Mouse (Mus musculus): Measurements from ENCODE around the gene Lrfn2. TPM values are rescaled to one million over a fixed set of nuclear protein-coding genes. Genes with fewer than 3 reads are reported as not detected.

The Lrfn2 gene
- polyA plus RNA-seq, 1 experiment = not detected

DNA sequence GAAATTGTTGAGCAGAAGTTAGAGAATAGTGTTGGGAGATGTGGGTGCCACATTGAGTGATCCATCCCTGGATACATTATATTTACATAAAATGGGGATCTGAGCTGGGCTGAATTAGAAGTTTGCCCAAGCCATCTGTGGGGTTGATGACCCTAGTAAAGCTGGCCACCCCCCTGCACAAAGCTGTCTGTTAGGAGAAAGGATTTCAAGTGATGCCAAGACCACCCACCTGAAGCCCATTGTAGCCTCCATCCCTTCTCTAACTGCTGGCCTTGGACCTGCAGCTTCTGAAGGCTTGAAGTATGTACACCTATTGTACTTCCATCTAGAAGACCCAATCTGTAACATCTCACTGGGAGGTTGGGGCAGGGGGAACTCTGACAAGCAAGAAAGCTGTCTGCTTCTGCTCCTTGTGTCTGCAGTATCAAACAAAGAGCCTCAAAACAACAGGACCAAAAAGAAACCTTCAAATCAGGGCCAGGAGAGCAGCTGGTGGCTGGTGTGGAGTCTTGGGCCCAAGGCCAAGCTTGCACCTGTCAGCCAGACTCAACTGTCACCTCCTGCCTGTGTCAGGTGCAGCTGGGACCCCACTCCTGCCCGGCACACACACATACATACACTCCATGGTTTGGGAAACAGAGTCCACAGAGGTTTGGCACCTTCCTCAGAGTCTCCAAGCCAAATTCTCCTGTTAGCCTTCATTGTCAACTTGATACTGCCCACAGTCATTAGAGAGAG, 63.2 kb downstream of the Lrfn2 start:
- Histone ChIP-seq H3K4me1 (ENCODE audit: control insufficient read depth) (no peaks in the 10 kb centered on the region), H3K9me3 (ENCODE audit: control insufficient read depth, low read length) (peaks cover 6% of the 10 kb centered on the region; the same call in 1 of the 2 replicates), H3K36me3 (ENCODE audit: control insufficient read depth) (no peaks in the 10 kb centered on the region), H3K4me3 (replicated peaks) (no peak overlapping the region), H3K27me3 (ENCODE audit: control insufficient read depth) (no peaks in the 10 kb centered on the region)
- TF ChIP-seq GATA1 (IDR thresholded peaks at IDR 0.05; ENCODE audit: low read length) (no peak), TAL1 (IDR thresholded peaks at IDR 0.05; ENCODE audit: low read length) (no peak)

DNA sequence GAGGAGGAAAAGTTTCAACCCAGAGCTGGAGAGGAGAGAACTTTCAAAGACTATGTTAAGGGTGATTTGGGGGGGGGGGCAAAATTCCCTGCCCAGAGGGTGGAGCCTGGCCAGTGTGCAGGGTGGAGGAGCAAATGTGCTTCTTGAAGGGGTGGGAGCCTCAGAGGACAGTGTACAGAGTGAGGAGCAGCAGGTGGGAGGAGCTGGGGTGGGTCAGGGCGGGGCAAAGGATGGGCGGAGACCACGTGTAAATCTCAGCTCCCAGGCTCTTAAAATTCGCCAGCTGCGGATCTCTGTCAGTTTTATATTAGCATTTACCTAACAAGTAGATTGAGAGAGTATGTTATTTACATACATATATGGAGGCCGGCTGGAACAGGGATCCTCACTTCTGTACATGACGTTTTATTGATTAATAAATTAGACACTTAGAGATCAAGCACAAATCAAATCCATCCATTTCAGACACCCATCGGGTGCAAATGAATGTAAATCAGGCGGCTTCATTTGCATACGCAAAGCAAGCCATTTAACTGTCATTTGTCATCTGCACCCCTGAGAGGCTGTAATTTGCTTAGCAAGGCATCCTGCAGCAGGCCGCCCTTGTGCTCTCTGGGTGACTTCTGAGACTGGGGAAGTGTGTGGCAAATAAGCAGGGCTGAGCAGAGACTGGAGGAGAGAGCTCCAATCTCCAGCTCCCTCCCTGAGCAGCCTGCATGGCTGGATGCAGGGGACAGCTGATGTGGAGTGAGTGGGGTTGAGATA, 67.5 kb downstream of the Lrfn2 start:
- no peak overlapping the region for H3K4me3 ChIP-seq (replicated peaks)
- H3K9me3 ChIP-seq (ENCODE audit: control insufficient read depth, low read length) = peaks cover 9% of the 10 kb centered on the region
- H3K27me3 ChIP-seq (ENCODE audit: control insufficient read depth) = no peaks in the 10 kb centered on the region
- no peaks in the 10 kb centered on the region for H3K36me3 ChIP-seq (ENCODE audit: control insufficient read depth)
- TF ChIP-seq TAL1 (IDR thresholded peaks at IDR 0.05; ENCODE audit: low read length) (no peak), GATA1 (IDR thresholded peaks at IDR 0.05; ENCODE audit: low read length) (no peak)
- H3K4me1 ChIP-seq (ENCODE audit: control insufficient read depth) = no peaks in the 10 kb centered on the region

DNA sequence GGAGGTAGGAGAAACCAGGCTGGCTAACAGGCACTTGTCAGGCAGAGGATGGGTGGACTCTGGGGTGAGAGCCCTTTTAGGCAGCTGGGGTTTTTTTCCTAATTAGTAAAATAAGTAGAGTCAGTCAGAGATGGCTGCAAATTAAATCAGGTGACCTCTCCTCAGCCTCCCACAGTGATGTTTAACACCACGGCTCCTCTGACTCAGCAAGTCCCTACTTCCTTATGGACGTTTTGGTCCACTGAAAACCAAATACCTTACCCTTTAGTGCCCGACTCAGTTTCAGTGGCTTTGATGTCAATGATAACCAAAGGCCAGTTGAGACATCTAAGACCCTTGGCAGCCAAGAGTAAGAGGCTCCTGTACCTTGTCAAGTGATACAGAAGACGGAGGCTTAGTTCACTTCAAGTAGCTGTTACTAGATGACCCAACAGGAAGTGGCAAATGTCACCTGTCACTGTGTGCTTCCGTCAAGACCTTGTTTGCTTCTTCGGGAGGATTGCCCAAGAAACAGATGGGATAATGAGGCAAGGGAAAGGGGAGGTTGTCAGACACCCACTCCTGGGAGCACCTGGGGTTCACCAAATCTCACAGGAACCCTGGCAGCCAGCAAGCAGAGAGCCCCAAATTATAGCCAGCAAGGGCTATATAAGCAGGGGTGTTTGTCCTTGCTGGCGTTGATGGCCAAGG, 77.3 kb downstream of the Lrfn2 start:
- Histone ChIP-seq H3K36me3 (ENCODE audit: control insufficient read depth) (no peaks in the 10 kb centered on the region), H3K4me1 (ENCODE audit: control insufficient read depth) (no peaks in the 10 kb centered on the region), H3K9me3 (ENCODE audit: control insufficient read depth, low read length) (no peaks in the 10 kb centered on the region; the same call in 1 of the 2 replicates), H3K27me3 (ENCODE audit: control insufficient read depth) (no peaks in the 10 kb centered on the region), H3K4me3 (replicated peaks) (no peak overlapping the region)
- no peak for TF ChIP-seq GATA1 (IDR thresholded peaks at IDR 0.05; ENCODE audit: low read length)
- TF ChIP-seq TAL1 (IDR thresholded peaks at IDR 0.05; ENCODE audit: low read length) = no peak

DNA sequence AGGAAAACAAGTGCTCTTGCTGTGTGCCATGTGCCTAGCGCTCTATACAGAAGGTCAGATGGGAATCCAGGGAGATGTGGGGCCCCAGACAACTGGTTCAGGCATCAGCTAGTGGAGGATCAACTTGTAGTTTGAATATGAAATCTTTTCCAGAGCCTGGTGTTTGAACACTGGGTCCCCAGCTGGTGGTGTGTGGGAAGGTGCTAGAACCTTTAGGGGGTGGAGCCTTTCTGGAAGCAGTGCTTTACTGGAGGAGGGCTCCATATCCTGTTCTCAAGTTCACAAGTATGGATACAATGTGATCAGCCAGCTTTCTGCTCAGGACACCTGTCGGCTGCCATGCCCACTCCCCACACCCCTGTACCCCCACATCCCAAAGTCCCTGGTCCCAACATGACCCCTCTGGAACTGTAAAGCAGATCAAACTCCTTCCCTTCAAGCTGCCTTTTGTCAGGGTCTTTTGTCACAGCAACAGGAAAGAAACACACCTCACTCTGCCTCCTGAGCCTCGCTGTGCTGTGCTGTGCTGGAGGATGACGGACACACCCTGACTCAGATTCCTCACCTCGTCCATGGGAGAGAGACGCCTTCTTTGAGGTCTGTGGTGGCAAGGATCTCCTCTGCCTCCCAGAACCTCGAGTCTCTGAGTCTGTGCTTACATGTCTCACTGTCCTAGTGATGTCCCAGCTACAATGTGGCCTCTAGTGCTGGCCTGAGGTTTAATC, 81.9 kb downstream of the Lrfn2 start:
- Histone ChIP-seq H3K9me3 (ENCODE audit: control insufficient read depth, low read length) (no peaks in the 10 kb centered on the region; the same call in 1 of the 2 replicates), H3K27me3 (ENCODE audit: control insufficient read depth) (no peaks in the 10 kb centered on the region), H3K4me3 (replicated peaks) (no peak overlapping the region), H3K4me1 (ENCODE audit: control insufficient read depth) (no peaks in the 10 kb centered on the region), H3K36me3 (ENCODE audit: control insufficient read depth) (no peaks in the 10 kb centered on the region)
- TF ChIP-seq TAL1 (IDR thresholded peaks at IDR 0.05; ENCODE audit: low read length) (no peak), GATA1 (IDR thresholded peaks at IDR 0.05; ENCODE audit: low read length) (no peak)

DNA sequence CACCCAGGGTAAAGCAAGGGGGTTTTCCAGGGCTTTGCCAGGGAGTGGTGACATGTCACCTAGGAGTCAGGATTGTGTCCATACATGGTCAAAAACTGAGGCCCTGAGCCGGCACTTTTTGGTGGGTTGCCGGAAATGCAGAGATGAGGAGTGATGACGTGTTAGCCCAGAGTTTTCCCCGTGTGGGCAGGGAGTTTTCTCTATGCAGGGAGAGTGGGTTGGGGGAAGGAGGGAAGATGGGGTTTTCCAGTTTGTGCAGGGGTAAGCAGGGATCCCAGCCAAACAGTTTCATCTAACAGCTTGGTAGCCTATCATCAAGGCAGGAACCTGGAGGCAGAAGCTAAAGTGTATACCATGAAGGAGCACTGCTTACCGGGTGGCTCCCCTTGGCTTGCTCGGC, 83.2 kb downstream of the Lrfn2 start:
- no peaks in the 10 kb centered on the region for H3K36me3 ChIP-seq (ENCODE audit: control insufficient read depth)
- H3K4me3 ChIP-seq (replicated peaks) = no peak overlapping the region
- H3K4me1 ChIP-seq (ENCODE audit: control insufficient read depth) = no peaks in the 10 kb centered on the region
- no peaks in the 10 kb centered on the region for H3K27me3 ChIP-seq (ENCODE audit: control insufficient read depth)
- TF ChIP-seq TAL1 (IDR thresholded peaks at IDR 0.05; ENCODE audit: low read length) (no peak), GATA1 (IDR thresholded peaks at IDR 0.05; ENCODE audit: low read length) (no peak)
- no peaks in the 10 kb centered on the region; the same call in 1 of the 2 replicates for H3K9me3 ChIP-seq (ENCODE audit: control insufficient read depth, low read length)

DNA sequence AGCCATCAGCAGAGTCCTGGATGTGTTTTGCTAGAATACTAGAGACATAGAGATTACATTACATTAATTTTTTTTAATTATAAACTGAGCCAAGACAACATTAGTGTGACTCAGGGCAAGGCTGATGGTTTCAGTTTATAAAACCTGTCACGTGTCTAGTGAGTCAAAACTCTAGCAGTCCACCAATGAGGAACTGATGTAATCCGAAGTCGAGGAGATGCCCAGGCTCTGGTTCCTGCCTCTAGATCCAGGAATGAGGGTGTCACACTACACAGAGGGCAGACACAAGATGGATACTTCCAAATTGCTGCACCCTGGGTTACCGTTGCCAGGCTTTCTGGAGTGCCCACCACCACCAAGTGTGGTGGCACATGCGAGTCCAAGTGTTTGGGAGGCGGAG, 84.0 kb downstream of the Lrfn2 start:
- H3K4me3 ChIP-seq (replicated peaks) = no peak overlapping the region
- no peaks in the 10 kb centered on the region for H3K27me3 ChIP-seq (ENCODE audit: control insufficient read depth)
- H3K9me3 ChIP-seq (ENCODE audit: control insufficient read depth, low read length) = no peaks in the 10 kb centered on the region; the same call in 1 of the 2 replicates
- no peaks in the 10 kb centered on the region for H3K4me1 ChIP-seq (ENCODE audit: control insufficient read depth)
- H3K36me3 ChIP-seq (ENCODE audit: control insufficient read depth) = no peaks in the 10 kb centered on the region
- no peak for TF ChIP-seq TAL1 (IDR thresholded peaks at IDR 0.05; ENCODE audit: low read length)
- TF ChIP-seq GATA1 (IDR thresholded peaks at IDR 0.05; ENCODE audit: low read length) = no peak

DNA sequence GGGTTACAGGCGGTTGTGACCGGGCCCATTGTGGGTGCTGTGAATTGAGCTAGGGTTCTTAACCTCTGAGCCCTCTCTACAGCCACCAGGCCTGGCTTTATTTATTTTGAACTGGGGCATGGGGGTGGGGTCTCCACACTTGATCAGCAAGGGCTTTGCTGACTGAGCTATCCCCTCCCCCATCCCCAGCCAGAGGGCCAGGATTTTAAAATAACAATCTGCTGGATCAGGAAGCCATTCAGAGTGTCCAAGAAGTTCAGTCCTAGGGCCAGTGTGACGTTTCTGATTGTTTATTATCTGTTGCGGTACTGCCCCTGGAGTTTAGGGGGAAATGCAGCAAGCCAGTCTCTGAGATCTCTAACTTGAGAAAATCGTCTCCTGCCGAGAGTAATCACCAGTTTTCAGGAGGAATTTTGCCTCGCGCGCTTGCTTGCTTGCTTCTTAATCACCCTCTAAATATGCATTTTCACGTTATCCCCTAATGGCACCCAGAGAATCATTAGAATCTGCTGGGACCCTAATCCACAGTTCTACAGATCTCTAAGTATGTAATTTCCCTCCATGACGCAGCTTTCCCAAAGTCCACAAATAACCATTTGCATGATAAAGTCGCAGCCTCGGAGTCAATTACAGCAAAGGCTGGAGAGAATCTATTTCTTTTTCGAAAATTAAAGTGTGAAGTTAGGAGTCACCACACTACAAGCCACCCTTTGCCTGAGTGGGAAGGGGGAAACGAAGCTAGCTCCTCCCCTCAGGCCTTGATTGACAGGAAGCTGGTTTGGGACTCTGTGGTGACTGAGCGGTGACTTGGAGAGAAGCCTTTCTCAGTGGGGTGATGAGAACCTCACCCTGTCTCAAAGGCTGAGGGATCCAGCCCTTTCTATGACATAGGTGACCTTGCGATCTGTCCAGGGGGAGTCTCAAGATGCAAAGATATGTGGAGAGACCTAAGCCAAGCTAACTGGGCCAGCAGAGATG, 85.5 kb downstream of the Lrfn2 start:
- Histone ChIP-seq H3K9me3 (ENCODE audit: control insufficient read depth, low read length) (no peaks in the 10 kb centered on the region; the same call in 1 of the 2 replicates), H3K4me3 (replicated peaks) (no peak overlapping the region), H3K36me3 (ENCODE audit: control insufficient read depth) (no peaks in the 10 kb centered on the region), H3K4me1 (ENCODE audit: control insufficient read depth) (no peaks in the 10 kb centered on the region), H3K27me3 (ENCODE audit: control insufficient read depth) (no peaks in the 10 kb centered on the region)
- TF ChIP-seq GATA1 (IDR thresholded peaks at IDR 0.05; ENCODE audit: low read length) (no peak), TAL1 (IDR thresholded peaks at IDR 0.05; ENCODE audit: low read length) (no peak)
